Mouse (Mus musculus) kidney, adult 2 months (tissue): ENCODE data around the gene Isoc2a. TPM values are rescaled to one million over a fixed set of nuclear protein-coding genes. Genes with fewer than 3 reads are reported as not detected.

Experiments
- DNase-seq: peaks from one replicate; pipeline ENCODE4 v3.0.0; 2021
- H3K27ac ChIP-seq: fragments of 200-500 bp; 2 replicates; pipeline ENCODE4 v1.5.1; 2012; ENCODE audit warnings: low read depth, low read length, control low read depth, inconsistent platforms; ENCODE audit not compliant: insufficient read depth
- H3K27me3 ChIP-seq: fragments of 200-500 bp; replicated peaks from 2 replicates; pipeline ENCODE4 v1.6.1; 2012; ENCODE audit warnings: mild to moderate bottlenecking, moderate library complexity, low read length, inconsistent platforms; ENCODE audit not compliant: control insufficient read depth, insufficient read depth
- H3K36me3 ChIP-seq: fragments of 200-500 bp; 2 replicates; pipeline ENCODE4 v1.6.1; 2012; ENCODE audit warnings: mild to moderate bottlenecking, moderate library complexity, low read length, inconsistent platforms; ENCODE audit not compliant: control insufficient read depth, insufficient read depth
- H3K4me1 ChIP-seq: fragments of 200-500 bp; 2 replicates; pipeline ENCODE4 v1.6.1; 2011; ENCODE audit warnings: low read length; ENCODE audit not compliant: control insufficient read depth, insufficient read depth
- H3K4me3 ChIP-seq: fragments of 200-500 bp; 2 replicates; pipeline ENCODE4 v1.5.1; 2011; ENCODE audit warnings: mild to moderate bottlenecking, low read depth, low read length, control low read depth; ENCODE audit not compliant: insufficient read depth
- CTCF ChIP-seq: fragments of 200-500 bp; conservative IDR thresholded peaks from 2 replicates; pipeline ENCODE4 v1.5.1; 2011; ENCODE audit warnings: low read depth, mild to moderate bottlenecking, control low read depth, low read length, moderate library complexity, mixed read lengths; ENCODE audit not compliant: insufficient read depth, insufficient read length
- POLR2A ChIP-seq: fragments of 200-500 bp; IDR thresholded peaks from one replicate; pipeline ENCODE4 v1.6.1; 2011; ENCODE audit warnings: low read depth, low read length, control low read depth
- WGBS: fragments of 180-500 bp; shearing (Covaris S2); methylation state at CpG from one replicate; pipeline ENCODE4 v1.1.7; 2018; 5-methylcytosine and 5-hydroxymethylcytosine counted together
- polyA plus RNA-seq: library from polyadenylated mRNA; depleted of rRNA; stranded (reverse); fragments of >200 nt; gene quantifications from 2 replicates; pipeline ENCODE4 v1.2.3, GENCODE M21; 2012

Isoc2a gene
- polyA plus RNA-seq, 1 experiment = 182 TPM

DNA sequence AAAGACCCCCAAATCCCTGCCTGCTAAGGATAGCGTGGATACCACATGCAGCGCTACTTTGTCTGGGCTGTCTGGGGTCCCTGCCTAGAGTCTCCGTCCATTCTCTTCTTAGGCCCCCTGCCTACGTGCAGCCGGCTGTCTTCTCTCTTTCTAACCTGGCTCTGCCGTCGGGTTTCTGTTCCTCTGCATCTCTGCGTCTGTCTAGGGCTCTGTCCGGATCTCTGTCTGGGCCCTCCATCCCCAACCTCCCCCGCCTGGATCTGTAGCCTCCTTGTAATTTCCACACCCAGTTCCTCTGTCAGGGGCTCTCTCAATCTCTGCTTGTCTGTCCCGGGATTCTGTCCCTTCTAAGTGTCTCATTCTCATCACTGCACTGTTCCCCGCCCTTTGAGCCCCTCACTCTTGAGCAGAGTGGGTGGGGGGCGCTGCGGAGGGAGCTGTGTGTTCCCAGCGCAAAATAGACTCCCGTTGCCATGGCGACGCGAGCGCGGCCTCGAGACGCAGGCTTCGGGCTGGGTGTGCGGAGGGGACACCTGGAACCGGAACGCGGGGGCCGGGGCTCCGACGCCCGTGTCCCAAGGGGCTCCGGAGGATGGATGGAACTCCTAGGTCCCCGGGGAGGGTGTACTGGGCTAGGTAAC, 33.2 kb upstream of the Isoc2a start:
- no peak overlapping the region for H3K27ac ChIP-seq
- H3K4me1 ChIP-seq = no peaks in the 10 kb centered on the region
- 3% methylated on average over 34 of the region's 34 CpGs for WGBS
- no peak for DNase-seq
- no peaks in the 10 kb centered on the region for H3K27me3 ChIP-seq
- H3K4me3 ChIP-seq = no peak overlapping the region
- TF ChIP-seq CTCF = no peak
- TF ChIP-seq POLR2A = no peak
- no peaks in the 10 kb centered on the region for H3K36me3 ChIP-seq

DNA sequence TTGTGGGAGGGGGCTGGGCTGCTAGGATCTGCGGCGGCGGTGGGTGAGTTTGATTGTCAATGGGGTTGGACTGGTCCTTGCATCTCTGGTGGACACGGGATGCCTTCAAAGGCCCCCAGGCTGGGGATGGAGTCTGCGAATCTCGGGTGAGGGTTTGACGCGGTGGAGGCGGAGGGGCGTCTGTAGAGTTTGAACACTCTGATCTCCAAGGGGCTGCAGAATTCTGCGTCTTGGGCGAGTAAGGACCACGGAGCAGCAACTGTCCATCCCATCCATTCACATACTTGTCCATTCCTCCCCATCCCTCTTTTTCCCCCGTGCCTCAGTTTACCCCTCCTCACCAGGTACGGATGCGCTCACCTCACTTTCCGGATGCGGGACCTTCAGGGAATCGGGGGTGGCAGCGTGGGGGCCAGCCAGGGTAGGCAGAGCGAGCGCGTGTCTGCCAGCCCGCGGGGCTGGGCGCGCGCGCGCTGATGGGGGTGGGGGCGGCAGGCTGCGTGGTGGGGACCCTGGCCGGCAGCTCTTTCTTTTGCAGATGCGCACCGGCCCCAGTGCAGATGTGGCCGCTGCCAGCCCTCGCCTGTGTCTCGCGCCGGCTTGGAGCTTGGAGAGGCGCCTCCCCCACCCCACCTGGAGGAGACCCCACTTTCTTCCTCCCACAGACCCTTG, 32.6 kb upstream of the Isoc2a start, which contains the start of gene Shisa7:
Gene Shisa7 (minus strand): TSS at position 452 of the 672 bp plus-strand sequence.
- Histone ChIP-seq H3K36me3 (no peaks in the 10 kb centered on the region), H3K4me3 (no peak within 1 kb of the TSS), H3K27ac (no peak within 1 kb of the TSS), H3K4me1 (no peaks in the 10 kb centered on the region), H3K27me3 (no peaks in the 10 kb centered on the region)
- no peak for DNase-seq
- WGBS = 3% methylated on average over 40 of the region's 41 CpGs
- no peak for TF ChIP-seq POLR2A
- TF ChIP-seq CTCF = no peak

DNA sequence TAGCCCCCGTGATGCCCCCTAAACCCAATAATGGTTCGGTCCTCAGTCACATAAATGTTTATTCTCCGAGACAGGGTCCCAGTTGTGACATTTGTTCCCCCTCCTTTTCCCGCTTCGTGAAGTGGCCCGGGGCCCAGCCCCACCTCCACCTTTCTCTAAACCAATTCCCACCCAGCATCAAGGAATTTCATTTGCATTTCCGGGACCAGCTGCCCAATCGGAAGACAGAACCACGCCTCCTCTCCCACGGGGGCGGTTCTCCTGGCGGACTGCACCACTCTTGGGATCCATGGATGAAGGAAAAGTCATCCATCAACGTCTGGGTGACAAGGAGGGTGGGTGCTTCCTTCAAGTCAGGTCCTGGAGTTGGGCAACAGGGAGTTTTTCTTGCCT, 32.0 kb upstream of the Isoc2a start:
- Histone ChIP-seq H3K27ac (no peak overlapping the region), H3K27me3 (no peaks in the 10 kb centered on the region), H3K4me1 (no peaks in the 10 kb centered on the region), H3K4me3 (no peak overlapping the region), H3K36me3 (no peaks in the 10 kb centered on the region)
- peak; percentile 74 for DNase-seq
- WGBS = 9% methylated on average over 13 of the region's 13 CpGs
- TF ChIP-seq POLR2A = no peak
- TF ChIP-seq CTCF = no peak

DNA sequence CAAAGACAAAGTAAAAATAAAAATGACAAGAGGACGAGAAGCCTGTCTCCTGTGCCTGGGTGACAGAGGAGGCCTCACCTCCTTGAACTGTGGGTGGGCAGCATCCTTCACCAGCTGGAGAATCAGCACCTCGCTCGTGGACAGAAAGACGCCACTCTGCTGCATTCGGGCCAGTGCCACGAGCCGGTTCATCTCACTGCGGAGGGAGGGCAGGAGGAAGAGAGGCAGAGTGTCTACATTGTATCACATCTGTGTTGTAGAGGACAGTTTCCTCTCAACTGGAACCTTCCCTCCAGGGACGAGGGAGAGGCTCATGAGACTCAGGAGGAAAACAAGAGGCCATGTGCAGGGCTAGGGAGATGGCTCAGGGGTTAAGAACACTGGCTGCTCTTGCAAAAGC, 27.6 kb upstream of the Isoc2a start:
- Histone ChIP-seq H3K27ac (no peak overlapping the region), H3K4me1 (no peaks in the 10 kb centered on the region), H3K4me3 (no peak overlapping the region), H3K36me3 (no peaks in the 10 kb centered on the region), H3K27me3 (no peaks in the 10 kb centered on the region)
- no peak for TF ChIP-seq CTCF
- TF ChIP-seq POLR2A = no peak
- no peak for DNase-seq
- 58% methylated on average over 9 of the region's 9 CpGs for WGBS

DNA sequence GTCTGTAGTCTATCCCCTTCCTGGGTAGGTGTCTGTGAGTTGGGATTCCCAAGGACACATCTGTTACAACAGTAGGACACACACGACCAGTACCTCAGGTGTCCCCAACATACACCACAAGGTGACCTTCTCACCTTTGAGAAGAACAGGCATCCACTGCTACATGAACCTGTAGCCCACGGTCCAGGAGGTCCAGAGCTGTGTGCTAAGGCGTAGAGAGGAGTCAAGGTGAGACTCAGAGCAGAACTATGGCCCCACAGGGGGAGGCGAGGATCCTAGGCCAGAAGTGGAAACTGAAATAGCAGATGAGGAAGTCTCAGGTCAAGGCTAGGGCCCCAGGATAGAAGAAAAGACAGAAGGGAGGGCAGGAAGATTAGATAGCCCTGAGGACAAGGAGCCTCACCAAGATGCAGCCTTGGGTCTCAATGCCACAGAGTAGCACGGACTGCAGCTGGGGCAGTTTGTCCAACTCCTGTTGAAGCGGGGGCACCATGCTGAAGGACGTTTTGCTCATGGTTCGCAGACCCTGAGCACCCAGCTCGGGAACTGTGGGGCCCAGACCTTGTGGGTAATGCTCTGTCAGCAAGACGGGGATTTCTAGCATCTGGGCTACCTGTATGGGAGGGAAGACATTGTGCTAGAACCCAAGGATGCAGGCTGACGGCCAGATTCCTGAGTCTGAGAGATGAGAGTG, 26.2 kb upstream of the Isoc2a start:
- 85% methylated on average over 11 of the region's 11 CpGs for WGBS
- no peak for DNase-seq
- TF ChIP-seq POLR2A = no peak

DNA sequence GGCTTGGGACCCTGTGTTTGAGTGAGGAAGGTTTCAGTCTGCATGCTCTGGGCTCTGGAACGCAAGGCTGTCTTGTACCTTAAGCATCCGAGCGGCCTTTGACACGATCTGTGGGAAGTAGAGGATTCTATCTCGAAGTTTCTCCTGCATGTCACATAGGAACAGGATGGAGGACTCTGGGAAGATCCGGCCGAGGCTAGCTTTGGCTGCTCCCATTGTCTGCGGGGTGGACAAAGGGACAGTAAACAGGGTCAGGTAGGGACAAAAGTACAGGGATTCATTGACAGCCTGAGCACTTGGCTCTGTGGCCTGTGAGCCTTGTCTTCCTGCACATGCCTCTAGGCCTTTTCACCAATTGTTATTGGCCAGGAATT, 25.7 kb upstream of the Isoc2a start:
- H3K36me3 ChIP-seq = no peaks in the 10 kb centered on the region
- DNase-seq = no peak
- no peaks in the 10 kb centered on the region for H3K4me1 ChIP-seq
- H3K4me3 ChIP-seq = no peak overlapping the region
- WGBS = 80% methylated on average over 8 of the region's 8 CpGs
- no peak for TF ChIP-seq POLR2A
- no peak for TF ChIP-seq CTCF
- no peak overlapping the region for H3K27ac ChIP-seq
- no peaks in the 10 kb centered on the region for H3K27me3 ChIP-seq

More for the DNA sequence above, 26.2 kb upstream of the Isoc2a start:
- H3K27me3 ChIP-seq = no peaks in the 10 kb centered on the region
- no peak overlapping the region for H3K4me3 ChIP-seq
- H3K4me1 ChIP-seq = no peaks in the 10 kb centered on the region
- no peaks in the 10 kb centered on the region for H3K36me3 ChIP-seq
- H3K27ac ChIP-seq = no peak overlapping the region

DNA sequence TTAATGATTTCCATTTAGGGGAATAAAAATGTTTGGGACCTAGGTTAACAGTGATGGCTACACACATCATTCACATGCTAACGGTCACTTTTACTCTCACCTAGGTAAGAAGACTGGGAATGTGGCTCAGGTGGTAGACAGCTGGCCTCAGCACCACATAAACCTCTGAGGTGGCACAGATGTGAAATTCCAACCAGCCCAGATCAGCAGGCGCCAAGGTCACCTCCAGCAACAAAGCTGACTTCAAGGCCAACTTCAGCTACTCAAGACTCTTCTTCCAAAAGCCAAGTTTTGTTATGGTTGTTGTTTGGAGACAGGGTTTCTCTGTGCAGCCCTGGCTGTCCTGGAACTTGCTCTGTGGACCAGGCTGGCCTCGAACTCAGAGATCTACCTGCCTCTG, 23.3 kb upstream of the Isoc2a start:
- no peak for DNase-seq
- H3K27me3 ChIP-seq = no peaks in the 10 kb centered on the region
- no peak for TF ChIP-seq POLR2A
- TF ChIP-seq CTCF = no peak
- H3K4me3 ChIP-seq = no peak overlapping the region
- no peaks in the 10 kb centered on the region for H3K4me1 ChIP-seq
- H3K36me3 ChIP-seq = no peaks in the 10 kb centered on the region
- H3K27ac ChIP-seq = no peak overlapping the region
- WGBS = 77% methylated on average over 3 of the region's 3 CpGs
